8 mouse cellular contexts compared by ENCODE assay signal in the genomic region with DNA sequence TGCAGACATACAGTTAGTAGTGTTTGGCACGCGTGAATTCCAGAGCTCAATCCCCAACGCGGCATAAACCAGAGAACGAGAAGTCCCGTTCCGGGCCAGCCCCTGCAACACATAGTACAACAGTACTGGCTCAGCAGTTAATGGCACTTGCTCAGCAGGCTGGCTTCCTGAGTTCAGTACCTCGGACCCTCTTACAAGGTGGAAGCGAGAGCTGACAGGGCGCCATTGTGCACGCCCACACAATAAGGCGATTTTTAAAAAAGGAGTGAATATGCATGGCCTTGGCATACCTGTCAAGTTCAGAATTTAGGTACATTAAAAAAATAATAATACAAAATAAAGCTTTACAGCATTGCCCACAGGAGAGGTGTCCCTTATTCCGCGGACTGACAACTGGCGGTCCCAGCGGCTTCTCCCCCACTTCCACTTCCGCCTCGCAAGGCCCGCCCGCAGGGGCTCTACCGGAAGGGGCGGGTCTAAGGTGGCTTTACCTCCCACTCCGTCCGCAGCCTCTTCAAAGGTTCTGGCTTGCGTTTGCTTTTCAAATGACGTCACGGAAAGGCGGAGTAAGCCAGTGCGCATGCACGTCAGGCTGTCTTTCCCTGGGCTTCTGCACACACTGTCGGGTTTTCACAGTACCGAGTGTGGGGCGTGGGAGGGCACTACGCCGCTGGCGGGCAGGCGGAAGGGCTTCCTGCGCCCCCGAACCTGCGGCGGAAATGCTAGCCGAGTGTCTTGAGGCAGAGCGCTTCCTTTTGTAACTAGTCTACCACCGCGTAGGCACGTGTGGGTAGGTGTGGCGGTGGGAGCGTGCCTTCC. TPM values are rescaled to one million over a fixed set of nuclear protein-coding genes. Genes with fewer than 3 reads are reported as not detected.
DNase-seq lines count a peak whose midpoint lies in the region; ATAC-seq lines count a peak whose summit lies in the region.

No protein-coding gene starts in this region.

- H3K4me2 ChIP-seq in forebrain, embryonic 14.5 days (ENCODE audit: low read length) = peak overlapping the region; percentile 75
- H3K4me2 ChIP-seq in neural tube, embryonic 15.5 days = peak overlapping the region; percentile 84

- peak overlapping the region; percentile 87 for H3K9ac ChIP-seq in forebrain, embryonic 14.5 days (ENCODE audit: low read length)
- peak overlapping the region; percentile 78 for H3K9ac ChIP-seq in neural tube, embryonic 15.5 days (replicated peaks)

- DNase-seq in ES-CJ7 (ENCODE audit: low read depth, low spot score) = peak; percentile 100
- peak; percentile 94 for DNase-seq in cerebellum, adult 11 months
- DNase-seq in forebrain, embryonic 14.5 days (ENCODE audit: low spot score) = peak; percentile 100
- peak; percentile 94 to 97 for DNase-seq in heart, postnatal 14 days
- peak; percentile 95 for DNase-seq in layer of hippocampus, adult 11-12 months (ENCODE audit: low spot score)
- DNase-seq in lung, adult 18-20 months = peak; percentile 98
- DNase-seq in testis, postnatal 14 days (ENCODE audit: low spot score) = peak; percentile 94

- no peaks in the 10 kb centered on the region for H3K36me3 ChIP-seq in forebrain, embryonic 14.5 days (ENCODE audit: control insufficient read depth, insufficient read depth, low read length)
- no peaks in the 10 kb centered on the region for H3K36me3 ChIP-seq in neural tube, embryonic 15.5 days

- peak overlapping the region; percentile 80 for H3K27ac ChIP-seq in forebrain, embryonic 14.5 days (ENCODE audit: low read depth, low read length)
- H3K27ac ChIP-seq in neural tube, embryonic 15.5 days (replicated peaks) = peak overlapping the region; percentile 90

- ATAC-seq in forebrain, embryonic 14.5 days = peak; percentile 99
- ATAC-seq in neural tube, embryonic 15.5 days (ENCODE audit: low FRiP score) = peak; percentile 99

- peak overlapping the region; percentile 74 for H3K4me3 ChIP-seq in forebrain, embryonic 14.5 days (ENCODE audit: low read depth, low read length)
- H3K4me3 ChIP-seq in neural tube, embryonic 15.5 days (replicated peaks) = peak overlapping the region; percentile 74

- H3K4me1 ChIP-seq in forebrain, embryonic 14.5 days (ENCODE audit: control insufficient read depth, insufficient read depth, low read length) = peaks cover 18% of the 10 kb centered on the region
- H3K4me1 ChIP-seq in neural tube, embryonic 15.5 days = peaks cover 34% of the 10 kb centered on the region

- intact Hi-C loops in heart, postnatal 14 days (cut with DNase I) = loop anchor here (5.0 kb wide), 1 partner anchor 41 kb away; the partner anchor contains the start of gene Diexf

- H3K27me3 ChIP-seq in forebrain, embryonic 14.5 days (replicated peaks; ENCODE audit: control insufficient read depth, insufficient read depth, low read length) = no peaks in the 10 kb centered on the region
- no peaks in the 10 kb centered on the region for H3K27me3 ChIP-seq in neural tube, embryonic 15.5 days (replicated peaks)

- H3K9me3 ChIP-seq in forebrain, embryonic 14.5 days (replicated peaks; ENCODE audit: control insufficient read depth, low read length) = no peaks in the 10 kb centered on the region
- no peaks in the 10 kb centered on the region for H3K9me3 ChIP-seq in neural tube, embryonic 15.5 days (replicated peaks)

- under 1% methylated on average over 48 of the region's 48 CpGs for WGBS in forebrain, embryonic 14.5 days
- under 1% methylated on average over 48 of the region's 48 CpGs for WGBS in neural tube, embryonic 15.5 days

RNA-seq across cellular contexts. Expression of gene A130010J15Rik, which starts 5.4 kb away (rescaled TPM):
- polyA plus RNA-seq in forebrain, embryonic 14.5 days (2014; fragmentation: Nextera tagmentation; extraction: Ambion mirVana) = 13.3 and 14.6 TPM in 2 replicates
- 1 to 10 TPM; 2.9 to 4.7 TPM for total RNA-seq in heart, postnatal 14 days (2021)
- polyA plus RNA-seq in neural tube, embryonic 15.5 days (2015; fragmentation: Nextera tagmentation; extraction: Ambion mirVana) = 9.7 and 11.8 TPM in 2 replicates

RNA-seq across cellular contexts. Expression of gene Irf6, which starts 20.3 kb away (rescaled TPM):
- 0.35 and 0.60 TPM in 2 replicates for polyA plus RNA-seq in forebrain, embryonic 14.5 days (2014; fragmentation: Nextera tagmentation; extraction: Ambion mirVana)
- 1 to 10 TPM; 3.7 to 4.1 TPM for total RNA-seq in heart, postnatal 14 days (2021)
- polyA plus RNA-seq in neural tube, embryonic 15.5 days (2015; fragmentation: Nextera tagmentation; extraction: Ambion mirVana) = 0.70 and 6.3 TPM in 2 replicates

RNA-seq across cellular contexts. Expression of gene Traf3ip3, which starts 28.3 kb away (rescaled TPM):
- polyA plus RNA-seq in forebrain, embryonic 14.5 days (2014; fragmentation: Nextera tagmentation; extraction: Ambion mirVana) = 1.5 and 2.0 TPM in 2 replicates
- 1 to 10 TPM in 1 of 2 experiments, under 1 TPM in 1; 0.84 to 6.1 TPM for total RNA-seq in heart, postnatal 14 days (2021)
- polyA plus RNA-seq in neural tube, embryonic 15.5 days (2015; fragmentation: Nextera tagmentation; extraction: Ambion mirVana) = 3.8 and 15.9 TPM in 2 replicates

RNA-seq across cellular contexts. Expression of gene Lamb3, which starts 34.3 kb away (rescaled TPM):
- 0.80 and 0.85 TPM in 2 replicates for polyA plus RNA-seq in forebrain, embryonic 14.5 days (2014; fragmentation: Nextera tagmentation; extraction: Ambion mirVana)
- total RNA-seq in heart, postnatal 14 days (2021) = 10 to 100 TPM in 1 of 2 experiments, 1 to 10 TPM in 1; 7.9 to 12.6 TPM
- 0.59 and 3.8 TPM in 2 replicates for polyA plus RNA-seq in neural tube, embryonic 15.5 days (2015; fragmentation: Nextera tagmentation; extraction: Ambion mirVana)

RNA-seq across cellular contexts. Expression of gene Diexf, which starts 43.1 kb away (rescaled TPM):
- polyA plus RNA-seq in forebrain, embryonic 14.5 days (2014; fragmentation: Nextera tagmentation; extraction: Ambion mirVana) = 9.6 and 10.6 TPM in 2 replicates
- 10 to 100 TPM in 1 of 2 experiments, 1 to 10 TPM in 1; 9.7 to 10.1 TPM for total RNA-seq in heart, postnatal 14 days (2021)
- polyA plus RNA-seq in neural tube, embryonic 15.5 days (2015; fragmentation: Nextera tagmentation; extraction: Ambion mirVana) = 7.8 TPM in 2 replicates

Comparison
In these comparisons a context has a peak if more than half of its experiments do, and no peak if none do; other contexts are left out.
1. Peak in every context shown above with its lines: DNase-seq, ATAC-seq, H3K4me3 ChIP-seq and H3K27ac ChIP-seq.